Mouse (Mus musculus): ENCODE measurements at regions not wholly inside any gene's neighbourhood (a gene's known extent, or its start where the extent isn't known, plus 50 kb on each side); places are given as distances from the start of the nearest gene placed in this dataset.

GRCm38 (mm10) chr1:155041592-155041991 lies 57.8 kb downstream of the Ier5 start:
- DNase-seq = no peak

GRCm38 (mm10) chr1:155040939-155041371 lies 58.5 kb downstream of the Ier5 start:
- no peak for DNase-seq

- no peak for DNase-seq
Observed at GRCm38 (mm10) chr1:155040086-155040726, 59.2 kb downstream of the Ier5 start.

GRCm38 (mm10) chr1:155038631-155039625 lies 60.5 kb downstream of the Ier5 start:
- no peak for DNase-seq

GRCm38 (mm10) chr1:155037479-155037878 lies 62.0 kb downstream of the Ier5 start:
- DNase-seq = no peak

GRCm38 (mm10) chr1:155030908-155031307 lies 68.5 kb downstream of the Ier5 start:
- no peak for DNase-seq

GRCm38 (mm10) chr1:155029195-155029879 lies 70.1 kb downstream of the Ier5 start:
- peak; percentile 56 for DNase-seq

GRCm38 (mm10) chr1:155028735-155029134 lies 70.7 kb downstream of the Ier5 start:
- DNase-seq = no peak

- no peak for DNase-seq
Observed at GRCm38 (mm10) chr1:155028147-155028546, 71.3 kb downstream of the Ier5 start.

- no peak for DNase-seq
Observed at GRCm38 (mm10) chr1:155027583-155027982, 71.9 kb downstream of the Ier5 start.

- DNase-seq = peak; percentile 85
Observed at GRCm38 (mm10) chr1:155025862-155026478, 73.5 kb downstream of the Ier5 start.

GRCm38 (mm10) chr1:155023324-155023723 lies 76.1 kb downstream of the Ier5 start:
- no peak for DNase-seq

GRCm38 (mm10) chr1:155015669-155016068 lies 83.8 kb downstream of the Ier5 start:
- DNase-seq = no peak

GRCm38 (mm10) chr1:155014944-155015343 lies 84.5 kb downstream of the Ier5 start:
- DNase-seq = no peak

GRCm38 (mm10) chr1:155013784-155014183 lies 85.7 kb downstream of the Ier5 start:
- no peak for DNase-seq

- DNase-seq = no peak
Observed at GRCm38 (mm10) chr1:155013361-155013760, 86.1 kb downstream of the Ier5 start.

GRCm38 (mm10) chr1:155006539-155007486 lies 92.6 kb downstream of the Ier5 start:
- peak; percentile 84 for DNase-seq

GRCm38 (mm10) chr1:155006099-155006498 lies 93.3 kb downstream of the Ier5 start:
- DNase-seq = no peak

GRCm38 (mm10) chr1:155000301-155000700 lies 99.1 kb downstream of the Ier5 start:
- DNase-seq = no peak

GRCm38 (mm10) chr1:154999501-155000131 lies 99.8 kb downstream of the Ier5 start:
- no peak for DNase-seq

GRCm38 (mm10) chr1:154995778-154996390 lies 103.6 kb downstream of the Ier5 start:
- no peak for DNase-seq
